Mouse (Mus musculus): ENCODE results near the gene Brd4. TPM values are rescaled to one million over a fixed set of nuclear protein-coding genes. Genes with fewer than 3 reads are reported as not detected.

Brd4 gene
- polyA plus RNA-seq (2012; rRNA removed; ENCODE audit: low replicate concordance) = 20.0 and 46.1 TPM in 2 replicates

DNA sequence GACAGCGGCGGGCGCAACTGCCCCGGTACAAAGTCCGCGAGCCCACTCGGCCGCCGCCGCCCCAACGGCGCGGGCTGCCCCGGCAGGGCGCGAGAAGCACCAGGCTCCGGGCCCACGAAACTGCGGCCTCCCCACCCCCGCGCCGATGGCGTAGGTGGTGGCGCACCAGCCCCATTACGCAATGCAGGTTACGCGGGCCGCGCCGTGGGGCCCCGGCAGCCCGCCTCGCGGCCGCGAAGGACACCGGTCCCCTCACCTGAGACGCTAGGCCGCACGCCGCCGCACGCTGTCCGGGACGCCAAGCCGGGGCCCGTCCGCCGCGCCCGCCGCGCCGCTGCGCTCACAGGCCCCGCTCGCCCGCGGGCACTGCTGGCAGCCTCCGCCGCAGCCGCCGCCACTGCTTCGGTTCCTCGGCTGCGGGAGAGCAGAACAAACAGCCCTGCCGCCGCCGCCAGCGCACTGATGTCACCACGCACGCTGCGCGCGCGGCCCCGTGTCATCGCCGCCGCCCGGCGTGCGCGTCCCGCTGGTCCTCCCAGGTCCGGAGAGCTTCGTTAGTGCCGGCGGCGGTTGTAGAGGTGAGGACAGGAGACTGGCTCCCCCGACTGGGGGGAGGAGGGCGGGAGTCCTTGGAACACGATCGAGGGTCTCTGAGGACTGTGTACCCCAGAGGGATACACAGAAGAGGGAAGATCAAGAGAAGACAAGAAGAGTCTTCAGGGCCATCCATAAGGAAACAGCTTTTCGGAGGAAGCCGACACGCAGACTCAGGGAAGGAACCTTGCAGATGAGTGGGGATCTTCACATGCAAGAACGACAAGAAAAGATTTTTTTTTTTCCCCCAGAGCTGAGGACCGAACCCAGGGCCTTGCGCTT lies at the start of gene Brd4:
Gene Brd4 (minus strand): TSS at position 461 of the 876 bp plus-strand sequence.

DNA sequence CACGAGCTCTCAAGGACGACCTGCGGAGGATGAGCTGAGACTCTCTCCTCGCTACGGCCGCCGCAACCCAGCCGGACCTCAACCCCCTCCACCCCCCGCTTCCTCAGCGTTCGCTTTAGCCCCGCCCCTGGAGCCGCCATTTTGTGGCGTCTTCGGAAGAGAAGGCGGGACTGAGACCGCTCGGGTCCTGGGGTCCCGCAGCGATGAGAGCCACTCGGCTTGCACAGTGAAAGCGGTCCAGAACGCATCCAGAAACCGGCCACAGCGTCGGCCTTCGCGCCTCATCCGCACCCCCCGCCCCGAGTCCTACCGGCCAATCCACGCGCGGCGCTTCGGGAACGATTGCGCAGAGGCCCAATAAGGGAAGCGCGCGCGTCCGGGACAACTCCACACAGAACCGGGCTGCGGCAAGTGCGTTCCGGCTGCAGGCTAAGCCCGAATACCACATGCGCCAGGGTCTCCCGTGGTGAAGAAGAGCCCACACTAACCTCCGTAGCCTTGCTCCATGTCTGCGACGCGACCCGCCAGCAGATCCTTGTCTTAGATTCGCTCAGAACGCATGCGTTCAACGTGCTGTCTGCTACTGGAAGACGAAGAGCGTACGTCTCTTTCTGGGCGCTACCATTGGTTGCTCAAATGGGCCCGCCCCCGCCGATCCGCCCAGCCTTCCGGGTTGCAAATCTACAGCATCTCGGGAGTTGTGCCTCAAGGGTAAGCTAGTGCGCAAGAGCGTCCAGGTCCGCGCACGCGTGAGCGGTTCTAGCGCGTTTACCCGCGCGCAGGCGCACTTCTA lies 36.3 kb upstream of the Brd4 start, which contains the start of gene Akap8:
Gene Akap8 (minus strand): TSS at position 642 of the 793 bp plus-strand sequence.

DNA sequence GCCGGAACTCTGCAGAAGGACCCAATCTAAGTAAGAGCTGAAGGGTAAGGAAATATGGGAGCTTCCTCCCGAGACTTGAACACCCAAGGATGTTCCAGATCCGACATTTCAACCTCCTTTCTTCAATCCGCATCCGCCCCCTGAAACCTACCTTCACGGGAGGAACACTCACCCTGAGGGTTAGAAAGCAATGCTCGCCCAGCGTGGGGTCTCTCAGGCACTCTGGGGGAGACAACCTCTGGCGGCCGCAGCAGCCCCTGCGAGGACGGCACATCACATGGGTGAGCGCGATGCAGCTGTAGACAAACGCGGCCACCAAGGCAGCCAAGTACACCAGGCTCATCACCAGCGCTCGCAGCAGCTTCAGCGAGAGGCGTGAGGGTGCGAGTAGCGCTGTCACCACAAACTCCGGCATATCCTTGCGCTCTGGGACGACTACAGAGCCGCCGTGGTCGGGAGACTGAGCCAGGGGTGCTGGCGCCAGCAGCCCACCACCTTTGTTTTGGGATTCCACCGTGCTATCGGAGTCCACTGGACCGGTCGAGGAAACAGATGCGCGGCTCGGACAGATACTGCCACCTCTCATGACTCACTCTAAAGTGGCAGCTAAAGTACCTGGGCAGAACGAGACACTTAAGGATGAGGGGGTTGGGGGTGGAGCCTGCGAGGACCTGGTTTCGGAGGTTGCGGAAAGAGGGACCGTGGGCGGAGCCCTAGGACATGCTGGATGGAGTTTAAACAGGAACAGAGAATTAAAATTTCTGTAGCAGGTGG lies 95.5 kb downstream of the Brd4 start, which contains the start of gene Ephx3:
Gene Ephx3 (minus strand): TSS at position 687 of the 774 bp plus-strand sequence.

DNA sequence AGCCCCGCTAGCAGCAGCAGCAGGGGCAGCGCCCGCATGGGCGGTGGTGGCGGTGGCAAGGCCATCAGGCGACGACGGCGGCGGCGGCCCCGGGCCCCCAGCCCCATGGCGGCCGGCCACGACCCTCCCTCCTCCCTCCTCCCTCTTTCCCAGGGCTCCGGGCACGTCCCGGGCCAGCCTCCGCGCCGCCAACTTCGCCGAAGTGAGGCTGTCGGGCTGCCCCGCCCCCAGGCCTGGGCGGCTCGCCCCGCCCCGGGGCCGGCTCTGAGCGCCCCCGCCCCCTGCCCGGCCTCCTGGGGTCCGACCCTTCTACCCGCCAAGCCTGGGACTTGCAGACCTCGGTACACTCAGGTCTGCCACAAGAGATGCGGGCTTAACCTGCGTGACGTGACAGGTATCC lies 117.8 kb downstream of the Brd4 start, which contains the start of gene Notch3:
Gene Notch3 (minus strand): TSS at position 166 of the 400 bp plus-strand sequence.

Other genes with a start within 250 kb of the Brd4 start
- gene Rrp1b, start 248.6 kb downstream of the Brd4 start, polyA plus RNA-seq (2012; rRNA removed; ENCODE audit: low replicate concordance) = 9.9 and 13.9 TPM in 2 replicates
- 0.10 TPM in 1 of 2 replicates, not detected in the other for gene Hsf2bp, start 248.4 kb downstream of the Brd4 start, polyA plus RNA-seq (2012; rRNA removed; ENCODE audit: low replicate concordance)
- gene Notch3, start 117.9 kb downstream of the Brd4 start, polyA plus RNA-seq (2012; rRNA removed; ENCODE audit: low replicate concordance) = 55.4 and 108 TPM in 2 replicates
- gene Ephx3, start 95.2 kb downstream of the Brd4 start, polyA plus RNA-seq (2012; rRNA removed; ENCODE audit: low replicate concordance) = 2.5 and 5.4 TPM in 2 replicates
- 53.6 and 100 TPM in 2 replicates for gene Akap8, start 36.5 kb upstream of the Brd4 start, polyA plus RNA-seq (2012; rRNA removed; ENCODE audit: low replicate concordance)
- 115 and 239 TPM in 2 replicates for gene Akap8l, start 65.9 kb upstream of the Brd4 start, polyA plus RNA-seq (2012; rRNA removed; ENCODE audit: low replicate concordance)
- gene Wiz, start 104.7 kb upstream of the Brd4 start, polyA plus RNA-seq (2012; rRNA removed; ENCODE audit: low replicate concordance) = 30.7 and 44.1 TPM in 2 replicates
- gene Rasal3, start 118.9 kb upstream of the Brd4 start, polyA plus RNA-seq (2012; rRNA removed; ENCODE audit: low replicate concordance) = 69.0 and 131 TPM in 2 replicates
- gene Pglyrp2, start 139.4 kb upstream of the Brd4 start, polyA plus RNA-seq (2012; rRNA removed; ENCODE audit: low replicate concordance) = 24.6 and 56.6 TPM in 2 replicates
- gene Cyp4f39, start 168.0 kb upstream of the Brd4 start, polyA plus RNA-seq (2012; rRNA removed; ENCODE audit: low replicate concordance) = 1.1 and 2.9 TPM in 2 replicates
- 14.4 and 16.4 TPM in 2 replicates for gene Cyp4f17, start 221.3 kb upstream of the Brd4 start, polyA plus RNA-seq (2012; rRNA removed; ENCODE audit: low replicate concordance)